Mouse (Mus musculus) lung, embryonic 14.5 days (tissue): ENCODE measurements at regions not wholly inside any gene's neighbourhood (a gene's known extent, or its start where the extent isn't known, plus 50 kb on each side); places are given as distances from the start of the nearest gene placed in this dataset.

Source experiments
- ATAC-seq: fragments of 200-750 bp; cut with Nextera tagmentation; 2 replicates; pipeline ENCODE4 v1.8.0; 2017; ENCODE audit warnings: mild to moderate bottlenecking, moderate TSS enrichment, moderate library complexity; ENCODE audit not compliant: insufficient read depth
- DNase-seq: peaks from one replicate; pipeline ENCODE4 v3.0.0-alpha.2; 2015
- H3K27ac ChIP-seq: fragments of 300-500 bp; sonication (generic); 2 replicates; pipeline ENCODE4 v1.5.1; 2014; ENCODE audit warnings: low read depth, mild to moderate bottlenecking, moderate library complexity
- H3K27me3 ChIP-seq: fragments of 300-500 bp; sonication (generic); 2 replicates; pipeline ENCODE4 v1.6.1; 2014; ENCODE audit warnings: low read length, control low read depth; ENCODE audit not compliant: insufficient read depth
- H3K36me3 ChIP-seq: fragments of 300-500 bp; sonication (generic); 2 replicates; pipeline ENCODE4 v1.6.1; 2014; ENCODE audit warnings: control low read depth; ENCODE audit not compliant: insufficient read depth
- H3K4me1 ChIP-seq: fragments of 300-500 bp; sonication (generic); 2 replicates; pipeline ENCODE4 v1.6.1; 2014; ENCODE audit warnings: antibody characterized with exemption, control low read depth; ENCODE audit not compliant: insufficient read depth
- H3K4me2 ChIP-seq: fragments of 300-500 bp; sonication (generic); 2 replicates; pipeline ENCODE4 v1.6.1; 2014; ENCODE audit warnings: mild to moderate bottlenecking
- H3K4me3 ChIP-seq: fragments of 300-500 bp; sonication (generic); 2 replicates; pipeline ENCODE4 v1.5.1; 2014; ENCODE audit warnings: low read depth, low read length
- H3K9ac ChIP-seq: fragments of 300-500 bp; sonication (generic); 2 replicates; pipeline ENCODE4 v1.6.1; 2014
- H3K9me3 ChIP-seq: fragments of 300-500 bp; sonication (generic); 2 replicates; pipeline ENCODE4 v1.6.1; 2016; ENCODE audit warnings: low read depth, low read length, control low read depth
- CTCF ChIP-seq: IDR thresholded peaks from 2 replicates; pipeline ENCODE4 v1.5.1; 2016; ENCODE audit warnings: antibody characterized with exemption, low read depth
- WGBS: fragments of 180-500 bp; shearing (Covaris S2); extraction: QIAGEN DNeasy Blood & Tissue Kit; methylation state at CpG from one replicate; pipeline ENCODE4 v1.1.7; 2014; 5-methylcytosine and 5-hydroxymethylcytosine counted together

- peak; percentile 82 for ATAC-seq
- H3K4me2 ChIP-seq, result peak overlapping the region; percentile 44; the same call in 1 of the 2 replicates
- TF ChIP-seq CTCF, result no peak
These were observed 85.6 kb upstream of the 4933415F23Rik start for GRCm38 (mm10) chr1:23187446-23188206.

DNA sequence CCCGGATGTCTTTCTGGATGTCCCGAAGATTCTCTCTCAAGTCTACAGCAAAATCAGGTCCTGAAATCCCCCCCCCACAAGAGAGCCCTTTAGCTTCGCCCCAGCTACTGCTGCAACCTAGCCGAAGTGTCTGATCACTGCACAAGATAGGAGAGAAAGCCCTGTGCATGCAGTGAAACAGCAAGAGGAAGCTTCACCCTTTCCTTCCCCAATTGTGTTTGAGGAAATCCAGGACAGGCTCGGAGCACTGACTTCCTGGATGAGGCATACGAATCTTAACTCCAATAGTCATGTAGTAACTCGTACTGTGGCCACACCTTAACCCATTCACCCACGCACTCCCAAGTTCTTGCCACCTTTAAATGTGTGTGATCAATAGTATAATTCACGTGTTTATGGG lies 82.7 kb upstream of the 4933415F23Rik start:
- no peak for TF ChIP-seq CTCF
- ATAC-seq (no peak), DNase-seq (no peak)
- H3K4me2 ChIP-seq, result no peak overlapping the region
- no peak overlapping the region for H3K4me3 ChIP-seq
- H3K4me1 ChIP-seq, result peaks cover 2% of the 10 kb centered on the region; the same call in 1 of the 2 replicates
- H3K36me3 ChIP-seq, result no peaks in the 10 kb centered on the region
- no peak overlapping the region for H3K9ac ChIP-seq
- H3K27me3 ChIP-seq, result no peaks in the 10 kb centered on the region
- H3K27ac ChIP-seq, result no peak overlapping the region
- WGBS, result 67% methylated on average over 9 of the region's 9 CpGs
- H3K9me3 ChIP-seq, result no peaks in the 10 kb centered on the region

More at GRCm38 (mm10) chr1:23187446-23188206, 85.6 kb upstream of the 4933415F23Rik start:
- Histone ChIP-seq H3K36me3 (no peaks in the 10 kb centered on the region), H3K9me3 (no peaks in the 10 kb centered on the region), H3K27me3 (no peaks in the 10 kb centered on the region), H3K4me1 (peaks cover 2% of the 10 kb centered on the region; the same call in 1 of the 2 replicates), H3K9ac (no peak overlapping the region), H3K4me3 (no peak overlapping the region), H3K27ac (peak overlapping the region; percentile 87)
- DNase-seq, result peak; percentile 58
- WGBS, result 36% methylated on average over 6 of the region's 6 CpGs

DNA sequence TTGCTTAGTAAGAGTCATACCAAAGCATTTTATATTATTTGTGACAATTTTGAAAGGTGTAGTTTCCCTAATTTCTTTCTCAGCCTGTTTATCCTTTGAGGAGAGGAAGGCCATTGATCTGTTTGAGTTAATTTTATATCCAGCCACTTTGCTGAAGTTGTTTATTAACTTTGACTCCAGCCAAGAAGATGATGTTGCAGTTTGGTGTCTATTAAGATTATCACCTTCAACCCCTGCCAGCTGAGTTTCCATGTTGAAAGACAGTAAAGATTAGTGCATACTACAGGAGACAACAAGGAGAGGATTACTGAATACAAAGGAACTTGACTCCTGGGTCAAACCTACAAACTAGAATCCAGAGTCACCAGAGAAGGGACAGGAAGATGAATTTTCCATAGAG lies 80.5 kb upstream of the 4933415F23Rik start:
- Histone ChIP-seq H3K4me1 (peaks cover 7% of the 10 kb centered on the region; the same call in 1 of the 2 replicates), H3K27ac (no peak overlapping the region), H3K9me3 (no peaks in the 10 kb centered on the region), H3K9ac (no peak overlapping the region), H3K36me3 (no peaks in the 10 kb centered on the region), H3K4me3 (no peak overlapping the region), H3K27me3 (no peaks in the 10 kb centered on the region), H3K4me2 (no peak overlapping the region)
- no peak for DNase-seq
- TF ChIP-seq CTCF, result no peak
- ATAC-seq, result no peak

- WGBS, result 58% methylated on average over 6 of the region's 6 CpGs
- Histone ChIP-seq H3K9me3 (no peaks in the 10 kb centered on the region), H3K4me2 (no peak overlapping the region), H3K4me1 (peaks cover 17% of the 10 kb centered on the region), H3K9ac (no peak overlapping the region), H3K27me3 (no peaks in the 10 kb centered on the region), H3K4me3 (no peak overlapping the region), H3K27ac (peak overlapping the region; percentile 48; the same call in 1 of the 2 replicates), H3K36me3 (no peaks in the 10 kb centered on the region)
- no peak for TF ChIP-seq CTCF
- peak; percentile 67; the same call in 1 of the 2 replicates for ATAC-seq
- DNase-seq, result peak; percentile 73
These were observed 76.4 kb upstream of the 4933415F23Rik start for GRCm38 (mm10) chr1:23178335-23178974.

GRCm38 (mm10) chr1:23174022-23174421 lies 72.0 kb upstream of the 4933415F23Rik start:
- no peak overlapping the region for H3K4me2 ChIP-seq
- WGBS, result 49% methylated on average over 11 of the region's 11 CpGs
- H3K9me3 ChIP-seq, result no peaks in the 10 kb centered on the region
- ATAC-seq (peak; percentile 60), DNase-seq (peak; percentile 73)
- no peaks in the 10 kb centered on the region for H3K36me3 ChIP-seq
- TF ChIP-seq CTCF, result no peak
- H3K9ac ChIP-seq, result no peak overlapping the region
- H3K27me3 ChIP-seq, result no peaks in the 10 kb centered on the region
- no peak overlapping the region for H3K4me3 ChIP-seq
- H3K27ac ChIP-seq, result peak overlapping the region; percentile 76
- peaks cover 18% of the 10 kb centered on the region for H3K4me1 ChIP-seq

DNA sequence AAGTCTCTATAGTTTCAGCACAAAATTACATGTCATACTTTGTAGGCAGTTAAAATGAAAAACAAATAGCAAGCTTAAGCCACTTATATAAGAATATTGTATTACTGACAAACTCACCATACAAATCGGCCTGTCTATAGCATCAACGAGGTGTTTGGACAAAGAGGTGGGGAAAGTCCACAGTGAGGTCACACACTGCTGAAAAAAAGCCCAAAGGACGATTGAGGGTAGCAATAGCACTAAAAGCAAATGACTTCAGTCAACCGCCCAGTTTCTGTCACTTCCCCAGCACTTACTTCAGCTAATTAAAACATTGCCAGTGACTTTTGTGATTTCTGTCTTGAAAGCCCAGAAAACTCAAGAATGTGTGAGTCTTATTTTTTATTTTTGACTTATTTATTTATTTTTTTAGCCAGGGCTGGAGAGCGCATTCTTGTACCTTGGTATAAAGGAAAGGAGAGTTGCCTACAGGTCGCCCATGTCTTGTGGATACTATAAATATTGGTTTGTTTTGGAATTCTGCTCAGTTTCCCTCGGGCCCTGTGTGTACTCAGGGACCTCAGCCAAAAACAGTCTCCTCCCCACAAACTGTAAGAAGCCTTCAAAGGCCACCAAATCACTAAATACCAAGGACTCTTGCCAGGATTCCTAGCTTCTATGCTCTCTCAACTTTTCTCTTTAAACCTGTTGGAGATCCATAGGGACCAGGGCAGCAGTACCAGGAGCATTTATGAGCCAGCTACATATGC lies 71.2 kb upstream of the 4933415F23Rik start:
- peak; percentile 71 for ATAC-seq

More for the DNA sequence above, 71.2 kb upstream of the 4933415F23Rik start:
- WGBS, result 33% methylated on average over 7 of the region's 7 CpGs
- Histone ChIP-seq H3K27me3 (no peaks in the 10 kb centered on the region), H3K27ac (peak overlapping the region; percentile 76; the same call in 1 of the 2 replicates), H3K9me3 (0 out of 2 replicates have a peak, but pooled peaks cover 5% of the 10 kb centered on the region), H3K9ac (no peak overlapping the region), H3K4me2 (no peak overlapping the region), H3K36me3 (no peaks in the 10 kb centered on the region), H3K4me3 (no peak overlapping the region), H3K4me1 (peaks cover 18% of the 10 kb centered on the region)
- peak; percentile 84 for DNase-seq
- TF ChIP-seq CTCF, result no peak
